Mouse (Mus musculus): Measurements from ENCODE around the gene Dock11. TPM values are rescaled to one million over a fixed set of nuclear protein-coding genes. Genes with fewer than 3 reads are reported as not detected.

The Dock11 gene
- polyA plus RNA-seq, 1 experiment from 2014 or later = 25.5 TPM

DNA sequence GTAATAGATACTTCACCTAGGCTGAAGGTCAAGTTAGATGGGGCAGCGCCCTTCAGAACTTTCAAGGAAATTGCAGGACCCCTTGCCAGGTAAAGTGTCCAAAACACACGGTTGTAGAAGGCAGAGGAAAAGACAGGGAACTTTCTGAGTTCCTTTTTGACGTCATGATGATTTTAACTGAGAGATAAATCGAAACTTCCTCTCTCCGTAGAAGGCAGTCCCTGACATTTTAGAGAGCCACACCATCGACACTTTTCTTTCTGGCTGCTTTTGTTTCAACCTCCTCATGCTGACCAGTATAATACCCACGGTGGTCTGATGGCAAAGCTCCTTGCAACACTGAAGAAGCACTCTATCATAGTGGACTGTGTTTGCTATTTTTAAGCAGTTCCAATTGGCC, 15.7 kb downstream of the Dock11 start:
- DNase-seq (ENCODE audit: low spot score) = no peak
- Histone ChIP-seq H3K36me3 (ENCODE audit: control insufficient read depth, insufficient read depth, low read length) (no peaks in the 10 kb centered on the region), H3K27me3 (ENCODE audit: control insufficient read depth, insufficient read depth, low read length) (no peaks in the 10 kb centered on the region), H3K27ac (ENCODE audit: low read depth, low read length) (no peak overlapping the region), H3K9ac (ENCODE audit: low read depth, low read length) (no peak overlapping the region), H3K4me1 (replicated peaks; ENCODE audit: control insufficient read depth, insufficient read depth, low read length) (no peaks in the 10 kb centered on the region), H3K4me2 (replicated peaks; ENCODE audit: low read depth, low read length) (no peak overlapping the region), H3K4me3 (ENCODE audit: low read depth, low read length) (no peak overlapping the region), H3K9me3 (ENCODE audit: control insufficient read depth, low read length) (no peaks in the 10 kb centered on the region)
- 72% methylated on average over 7 of the region's 7 CpGs for WGBS
- no peak for ATAC-seq (ENCODE audit: low FRiP score)

DNA sequence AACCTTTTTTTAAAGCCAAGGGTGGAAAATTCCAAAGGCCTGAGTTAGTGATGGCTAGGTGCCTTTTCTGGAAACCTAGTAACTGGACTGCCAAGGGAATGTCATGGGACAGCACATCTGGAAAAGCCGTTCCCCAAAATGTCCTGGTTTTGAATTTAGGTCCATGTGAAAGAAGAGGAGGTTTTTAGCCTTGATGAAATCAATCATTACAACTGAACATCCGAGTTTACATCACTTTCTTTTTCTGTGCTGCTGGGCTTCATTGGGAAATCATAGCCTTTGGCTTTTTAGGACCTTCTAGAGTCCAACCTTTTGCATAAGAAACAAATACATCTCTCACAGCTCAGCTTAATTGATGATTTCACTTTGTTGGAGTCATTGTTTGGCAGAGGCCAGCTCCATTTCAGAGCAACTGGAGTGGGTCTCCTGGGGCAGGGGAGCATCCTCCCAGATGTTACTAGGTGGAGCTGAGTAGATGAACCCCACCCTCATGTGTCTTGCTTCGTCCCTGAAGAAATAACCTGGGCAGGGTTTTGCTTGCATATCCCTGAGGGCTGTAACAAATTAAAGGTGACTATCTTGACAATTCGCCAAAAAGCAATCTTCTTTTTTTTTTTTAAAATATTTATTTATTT, 18.2 kb downstream of the Dock11 start:
- Histone ChIP-seq H3K9me3 (ENCODE audit: control insufficient read depth, low read length) (no peaks in the 10 kb centered on the region), H3K4me3 (ENCODE audit: low read depth, low read length) (no peak overlapping the region), H3K27ac (ENCODE audit: low read depth, low read length) (no peak overlapping the region), H3K27me3 (ENCODE audit: control insufficient read depth, insufficient read depth, low read length) (no peaks in the 10 kb centered on the region), H3K4me1 (replicated peaks; ENCODE audit: control insufficient read depth, insufficient read depth, low read length) (no peaks in the 10 kb centered on the region), H3K36me3 (ENCODE audit: control insufficient read depth, insufficient read depth, low read length) (no peaks in the 10 kb centered on the region), H3K9ac (ENCODE audit: low read depth, low read length) (no peak overlapping the region), H3K4me2 (replicated peaks; ENCODE audit: low read depth, low read length) (no peak overlapping the region)
- 57% methylated on average over 4 of the region's 4 CpGs for WGBS
- ATAC-seq (ENCODE audit: low FRiP score) (no peak), DNase-seq (ENCODE audit: low spot score) (no peak)

DNA sequence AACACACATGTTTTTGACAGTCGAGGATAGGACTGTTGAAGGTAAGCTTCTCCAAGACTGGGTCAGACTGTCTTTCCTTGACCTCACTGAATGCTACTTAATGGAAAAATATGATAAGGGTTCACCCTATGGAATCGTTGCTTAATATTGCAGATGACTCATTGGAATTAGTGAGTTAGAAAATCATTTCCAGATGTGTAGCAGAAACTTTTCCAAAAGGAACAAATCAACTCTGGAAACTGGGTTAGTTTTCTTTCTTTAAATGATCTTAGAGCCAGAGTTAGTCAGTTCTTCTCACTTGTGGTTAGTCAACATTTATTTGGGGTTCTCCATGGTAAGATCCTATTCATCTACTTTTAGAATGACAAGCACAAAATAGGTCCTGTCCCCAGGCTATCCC, 30.9 kb downstream of the Dock11 start:
- WGBS = 84% methylated on average over 2 of the region's 2 CpGs
- Histone ChIP-seq H3K9me3 (ENCODE audit: control insufficient read depth, low read length) (no peaks in the 10 kb centered on the region), H3K4me1 (replicated peaks; ENCODE audit: control insufficient read depth, insufficient read depth, low read length) (no peaks in the 10 kb centered on the region), H3K4me3 (ENCODE audit: low read depth, low read length) (no peak overlapping the region), H3K36me3 (ENCODE audit: control insufficient read depth, insufficient read depth, low read length) (no peaks in the 10 kb centered on the region), H3K9ac (ENCODE audit: low read depth, low read length) (no peak overlapping the region), H3K27ac (ENCODE audit: low read depth, low read length) (no peak overlapping the region), H3K4me2 (replicated peaks; ENCODE audit: low read depth, low read length) (no peak overlapping the region), H3K27me3 (ENCODE audit: control insufficient read depth, insufficient read depth, low read length) (no peaks in the 10 kb centered on the region)
- no peak for ATAC-seq (ENCODE audit: low FRiP score)
- DNase-seq (ENCODE audit: low spot score) = no peak

DNA sequence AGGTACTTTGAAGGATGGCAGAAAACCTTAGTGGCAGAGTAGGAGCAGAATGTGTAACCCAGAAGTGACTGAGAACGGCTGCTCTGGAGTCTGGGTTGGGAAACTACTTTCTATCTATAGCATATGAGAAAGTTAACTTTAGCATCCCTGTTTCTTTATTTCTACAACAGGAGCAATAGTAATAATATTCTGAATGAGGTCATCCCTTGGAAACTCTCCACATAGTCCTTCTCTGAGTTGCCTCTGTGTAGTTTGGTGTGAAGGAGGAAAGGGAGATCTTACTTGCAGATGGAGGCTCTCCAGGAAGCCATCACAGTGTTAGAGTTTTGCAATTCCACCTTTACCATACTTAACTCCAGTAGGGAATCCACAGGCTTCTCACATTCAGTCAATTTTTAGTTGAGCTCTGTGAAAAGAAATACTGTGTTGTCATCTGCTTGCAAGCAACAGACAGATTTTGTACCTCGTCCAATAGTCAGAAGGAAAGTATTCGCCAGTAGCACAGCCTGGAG, 31.5 kb downstream of the Dock11 start:
- no peaks in the 10 kb centered on the region for H3K9me3 ChIP-seq (ENCODE audit: control insufficient read depth, low read length)
- no peaks in the 10 kb centered on the region for H3K27me3 ChIP-seq (ENCODE audit: control insufficient read depth, insufficient read depth, low read length)
- H3K9ac ChIP-seq (ENCODE audit: low read depth, low read length) = no peak overlapping the region
- no peak overlapping the region for H3K4me3 ChIP-seq (ENCODE audit: low read depth, low read length)
- no peaks in the 10 kb centered on the region for H3K36me3 ChIP-seq (ENCODE audit: control insufficient read depth, insufficient read depth, low read length)
- WGBS = 85% methylated on average over 3 of the region's 3 CpGs
- no peak overlapping the region for H3K4me2 ChIP-seq (replicated peaks; ENCODE audit: low read depth, low read length)
- no peaks in the 10 kb centered on the region for H3K4me1 ChIP-seq (replicated peaks; ENCODE audit: control insufficient read depth, insufficient read depth, low read length)
- DNase-seq (ENCODE audit: low spot score) = no peak
- ATAC-seq (ENCODE audit: low FRiP score) = no peak
- H3K27ac ChIP-seq (ENCODE audit: low read depth, low read length) = no peak overlapping the region

DNA sequence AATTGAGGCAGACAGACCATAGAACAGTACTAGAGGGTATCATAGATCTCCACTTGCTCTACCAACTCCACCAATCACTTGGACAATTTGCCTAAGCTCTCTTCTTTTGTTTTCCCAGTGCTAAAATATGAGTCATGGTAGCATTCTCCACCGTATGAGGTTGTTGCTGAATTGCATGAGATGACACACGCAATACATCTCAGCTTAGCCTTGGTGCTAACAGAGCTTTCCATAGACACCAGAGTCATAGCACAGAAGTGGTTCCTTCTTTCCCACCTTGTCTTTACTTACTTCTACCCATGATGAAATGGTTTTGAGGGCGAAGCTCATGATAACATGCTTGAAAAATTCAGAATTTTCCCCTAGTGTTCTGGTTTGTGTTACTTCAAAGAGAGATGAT, 33.3 kb downstream of the Dock11 start:
- H3K36me3 ChIP-seq (ENCODE audit: control insufficient read depth, insufficient read depth, low read length) = no peaks in the 10 kb centered on the region
- H3K27ac ChIP-seq (ENCODE audit: low read depth, low read length) = no peak overlapping the region
- no peaks in the 10 kb centered on the region for H3K27me3 ChIP-seq (ENCODE audit: control insufficient read depth, insufficient read depth, low read length)
- no peak overlapping the region for H3K4me2 ChIP-seq (replicated peaks; ENCODE audit: low read depth, low read length)
- 87% methylated on average over 3 of the region's 3 CpGs for WGBS
- no peak overlapping the region for H3K9ac ChIP-seq (ENCODE audit: low read depth, low read length)
- H3K4me3 ChIP-seq (ENCODE audit: low read depth, low read length) = no peak overlapping the region
- no peaks in the 10 kb centered on the region for H3K4me1 ChIP-seq (replicated peaks; ENCODE audit: control insufficient read depth, insufficient read depth, low read length)
- no peak for ATAC-seq (ENCODE audit: low FRiP score)
- no peak for DNase-seq (ENCODE audit: low spot score)
- no peaks in the 10 kb centered on the region for H3K9me3 ChIP-seq (ENCODE audit: control insufficient read depth, low read length)

DNA sequence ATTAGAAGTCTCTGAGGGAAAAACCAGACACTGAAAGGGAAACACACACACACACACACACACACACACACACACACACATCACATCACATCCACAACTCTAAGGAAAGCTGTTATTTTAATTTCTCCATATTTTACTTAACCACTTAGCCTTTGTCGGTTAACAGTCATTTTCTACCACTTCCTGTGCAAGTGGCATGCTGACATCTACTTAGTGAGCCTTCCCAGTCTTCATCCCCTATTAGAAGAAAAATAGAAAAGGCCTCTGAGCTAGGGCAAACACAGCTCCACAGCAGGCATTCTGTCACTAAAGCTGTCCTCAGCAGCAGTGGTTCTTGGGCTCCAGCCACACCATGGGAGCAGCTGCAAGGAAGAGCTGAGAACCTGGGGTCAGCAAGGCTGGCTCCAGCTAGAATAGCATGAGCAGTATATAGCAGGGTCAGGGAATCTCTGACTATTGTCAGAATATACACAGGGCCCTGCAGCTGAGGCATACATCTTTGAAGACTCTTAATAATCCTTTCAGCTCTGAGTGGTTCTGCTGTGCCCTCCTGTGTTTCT, 36.2 kb downstream of the Dock11 start:
- H3K4me2 ChIP-seq (replicated peaks; ENCODE audit: low read depth, low read length) = no peak overlapping the region
- no peak for ATAC-seq (ENCODE audit: low FRiP score)

DNA sequence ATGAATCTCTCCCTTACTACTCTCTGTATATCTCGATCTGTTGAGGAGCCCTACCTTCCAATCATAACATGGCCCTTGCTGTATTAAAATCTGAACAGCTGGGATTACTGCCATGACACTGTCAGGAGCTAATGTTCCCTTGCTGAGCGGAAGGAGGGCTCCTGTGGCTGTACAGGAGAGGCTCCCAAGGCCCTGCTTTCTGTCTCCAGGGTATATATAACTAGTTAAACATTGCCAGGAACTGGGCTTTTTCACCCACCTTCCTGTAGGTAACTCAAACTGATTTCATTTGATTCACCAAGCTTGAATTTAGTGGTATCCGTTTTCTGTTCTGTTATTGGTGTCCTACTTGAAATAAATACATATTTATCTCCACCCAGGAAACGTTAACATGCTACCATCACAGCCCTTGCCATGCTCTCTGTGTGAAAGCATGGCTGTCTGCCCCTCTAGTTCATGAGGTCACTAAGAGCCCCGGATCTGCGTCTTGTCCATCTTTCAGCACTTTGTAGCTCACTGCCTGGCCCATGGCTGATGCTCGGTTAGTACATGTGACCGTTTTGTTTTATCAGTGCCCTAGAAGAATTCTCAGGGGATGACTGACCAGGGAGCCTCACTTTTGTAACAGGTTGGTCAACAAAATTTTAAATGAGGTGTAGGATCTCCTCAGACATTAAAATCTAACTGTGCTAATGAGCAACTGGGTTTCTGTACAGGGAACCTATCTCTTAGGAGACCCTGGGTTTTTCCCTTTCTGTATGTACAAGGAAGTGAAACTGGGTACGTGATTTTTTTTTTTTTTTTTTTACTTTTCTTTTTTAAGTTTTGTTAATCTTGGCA, 41.7 kb downstream of the Dock11 start:
- no peak overlapping the region for H3K4me2 ChIP-seq (replicated peaks; ENCODE audit: low read depth, low read length)
- no peak overlapping the region for H3K4me3 ChIP-seq (ENCODE audit: low read depth, low read length)
- ATAC-seq (ENCODE audit: low FRiP score) (no peak), DNase-seq (ENCODE audit: low spot score) (no peak)
- no peak overlapping the region for H3K27ac ChIP-seq (ENCODE audit: low read depth, low read length)
- H3K36me3 ChIP-seq (ENCODE audit: control insufficient read depth, insufficient read depth, low read length) = no peaks in the 10 kb centered on the region
- H3K9me3 ChIP-seq (ENCODE audit: control insufficient read depth, low read length) = no peaks in the 10 kb centered on the region
- H3K9ac ChIP-seq (ENCODE audit: low read depth, low read length) = no peak overlapping the region
- WGBS = 76% methylated on average over 9 of the region's 9 CpGs
- H3K4me1 ChIP-seq (replicated peaks; ENCODE audit: control insufficient read depth, insufficient read depth, low read length) = no peaks in the 10 kb centered on the region
- H3K27me3 ChIP-seq (ENCODE audit: control insufficient read depth, insufficient read depth, low read length) = no peaks in the 10 kb centered on the region

More for the DNA sequence above, 36.2 kb downstream of the Dock11 start:
- H3K9me3 ChIP-seq (ENCODE audit: control insufficient read depth, low read length) = no peaks in the 10 kb centered on the region
- H3K36me3 ChIP-seq (ENCODE audit: control insufficient read depth, insufficient read depth, low read length) = no peaks in the 10 kb centered on the region
- no peak overlapping the region for H3K4me3 ChIP-seq (ENCODE audit: low read depth, low read length)
- H3K27me3 ChIP-seq (ENCODE audit: control insufficient read depth, insufficient read depth, low read length) = no peaks in the 10 kb centered on the region
- no peak overlapping the region for H3K9ac ChIP-seq (ENCODE audit: low read depth, low read length)
- no peak for DNase-seq (ENCODE audit: low spot score)
- 83% methylated on average over 1 of the region's 1 CpGs for WGBS
- no peaks in the 10 kb centered on the region for H3K4me1 ChIP-seq (replicated peaks; ENCODE audit: control insufficient read depth, insufficient read depth, low read length)
- no peak overlapping the region for H3K27ac ChIP-seq (ENCODE audit: low read depth, low read length)

DNA sequence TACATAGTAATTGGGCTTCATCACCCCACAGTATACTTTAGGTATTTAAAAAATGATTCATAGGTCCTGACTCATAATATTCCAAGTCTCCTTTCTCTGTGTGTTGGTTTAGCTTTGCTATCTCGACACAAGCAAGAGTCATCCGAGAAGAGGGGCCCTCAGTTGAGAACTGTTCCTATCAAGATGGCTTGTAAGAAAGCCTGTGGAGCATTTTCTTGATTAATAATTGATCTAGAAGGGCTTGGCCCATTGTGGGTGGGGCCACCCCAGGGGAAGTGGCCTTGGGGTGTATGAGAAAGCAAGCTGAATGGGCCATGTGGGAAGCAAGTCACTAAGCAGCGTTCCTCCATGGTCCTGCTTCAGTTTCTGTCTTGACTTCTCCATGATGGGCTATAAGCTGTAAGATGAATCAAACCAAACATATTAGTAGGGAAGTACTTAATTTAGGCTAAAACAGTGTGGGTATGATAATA, 42.3 kb downstream of the Dock11 start:
- DNase-seq (ENCODE audit: low spot score) = no peak
- Histone ChIP-seq H3K4me1 (replicated peaks; ENCODE audit: control insufficient read depth, insufficient read depth, low read length) (no peaks in the 10 kb centered on the region), H3K36me3 (ENCODE audit: control insufficient read depth, insufficient read depth, low read length) (no peaks in the 10 kb centered on the region), H3K9me3 (ENCODE audit: control insufficient read depth, low read length) (no peaks in the 10 kb centered on the region), H3K27ac (ENCODE audit: low read depth, low read length) (no peak overlapping the region), H3K4me2 (replicated peaks; ENCODE audit: low read depth, low read length) (no peak overlapping the region), H3K4me3 (ENCODE audit: low read depth, low read length) (no peak overlapping the region), H3K9ac (ENCODE audit: low read depth, low read length) (no peak overlapping the region), H3K27me3 (ENCODE audit: control insufficient read depth, insufficient read depth, low read length) (no peaks in the 10 kb centered on the region)
- no peak for ATAC-seq (ENCODE audit: low FRiP score)
- WGBS = 86% methylated on average over 3 of the region's 3 CpGs
